Mouse (Mus musculus) heart, embryonic 14.5 days (tissue): ENCODE measurements at regions not wholly inside any gene's neighbourhood (a gene's known extent, or its start where the extent isn't known, plus 50 kb on each side); places are given as distances from the start of the nearest gene placed in this dataset.

Experiments used
- ATAC-seq: fragments of 200-750 bp; cut with Nextera tagmentation; 2 replicates; pipeline ENCODE4 v1.8.0; 2017; ENCODE audit warnings: low read depth, moderate TSS enrichment; ENCODE audit not compliant: insufficient number of reproducible peaks, insufficient read depth, low FRiP score
- H3K27ac ChIP-seq, 2 experiments: fragments of 200-500 bp in 1 of 2; fragments of 300-500 bp in 1 of 2; sonication (generic) in 1 of 2; replicated peaks in 1 of 2; 2 replicates each; pipeline ENCODE4 v1.5.1; 2012 to 2014; ENCODE audit warnings: low read depth in 2 of 2, low read length in 2 of 2, control low read depth in 1 of 2, mild to moderate bottlenecking in 1 of 2, mixed read lengths in 1 of 2; ENCODE audit not compliant: control insufficient read depth in 1 of 2, insufficient read depth in 1 of 2
- H3K27me3 ChIP-seq: fragments of 300-500 bp; sonication (generic); 2 replicates; pipeline ENCODE4 v1.6.1; 2014; ENCODE audit warnings: mild to moderate bottlenecking, low read length, control low read depth; ENCODE audit not compliant: control insufficient read depth, insufficient read depth
- H3K36me3 ChIP-seq: fragments of 300-500 bp; sonication (generic); 2 replicates; pipeline ENCODE4 v1.6.1; 2014; ENCODE audit warnings: mild to moderate bottlenecking, control low read depth, low read length, mixed read lengths; ENCODE audit not compliant: control insufficient read depth, insufficient read depth
- H3K4me1 ChIP-seq, 2 experiments: fragments of 200-500 bp in 1 of 2; fragments of 300-500 bp in 1 of 2; sonication (generic) in 1 of 2; 2 replicates each; pipeline ENCODE4 v1.6.1; 2012 to 2014; ENCODE audit warnings: low read length in 2 of 2, control low read depth in 1 of 2, mixed read lengths in 1 of 2; ENCODE audit not compliant: control insufficient read depth in 2 of 2, insufficient read depth in 2 of 2
- H3K4me2 ChIP-seq: fragments of 300-500 bp; sonication (generic); 2 replicates; pipeline ENCODE4 v1.6.1; 2014; ENCODE audit warnings: mild to moderate bottlenecking, low read length
- H3K4me3 ChIP-seq, 2 experiments: fragments of 200-500 bp in 1 of 2; fragments of 300-500 bp in 1 of 2; sonication (generic) in 1 of 2; 2 replicates each; pipeline ENCODE4 v1.5.1; 2012 to 2014; ENCODE audit warnings: low read length in 2 of 2, mild to moderate bottlenecking in 2 of 2, control low read depth in 1 of 2, low read depth in 1 of 2, moderate library complexity in 1 of 2; ENCODE audit not compliant: control insufficient read depth in 1 of 2, insufficient read depth in 1 of 2
- H3K9ac ChIP-seq: fragments of 300-500 bp; sonication (generic); 2 replicates; pipeline ENCODE4 v1.6.1; 2014; ENCODE audit warnings: mild to moderate bottlenecking, low read length
- H3K9me3 ChIP-seq: fragments of 300-500 bp; sonication (generic); 2 replicates; pipeline ENCODE4 v1.6.1; 2016; ENCODE audit warnings: low read length, control low read depth; ENCODE audit not compliant: control insufficient read depth
- WGBS: fragments of 180-500 bp; shearing (Covaris S2); extraction: QIAGEN DNeasy Blood & Tissue Kit; methylation state at CpG from one replicate; pipeline ENCODE4 v1.1.7; 2014; 5-methylcytosine and 5-hydroxymethylcytosine counted together

- WGBS: 76% methylated on average over 2 of the region's 2 CpGs
Observed at GRCm38 (mm10) chr8:92229526-92229925, 127.9 kb upstream of the Irx5 start.

GRCm38 (mm10) chr8:92224929-92225328, 132.5 kb upstream of the Irx5 start:
- Histone ChIP-seq H3K27ac (no peak overlapping the region), H3K4me2 (no peak overlapping the region), H3K4me1 (no peaks in the 10 kb centered on the region), H3K36me3 (no peaks in the 10 kb centered on the region), H3K9me3 (no peaks in the 10 kb centered on the region), H3K27me3 (no peaks in the 10 kb centered on the region), H3K4me3 (no peak overlapping the region), H3K9ac (no peak overlapping the region)
- WGBS: 82% methylated on average over 3 of the region's 3 CpGs
- ATAC-seq: no peak

More at GRCm38 (mm10) chr8:92229526-92229925, 127.9 kb upstream of the Irx5 start:
- no peak overlapping the region for H3K27ac ChIP-seq
- no peak for ATAC-seq
- H3K36me3 ChIP-seq: no peaks in the 10 kb centered on the region
- no peaks in the 10 kb centered on the region for H3K27me3 ChIP-seq
- no peaks in the 10 kb centered on the region for H3K4me1 ChIP-seq
- H3K9ac ChIP-seq: no peak overlapping the region
- no peaks in the 10 kb centered on the region for H3K9me3 ChIP-seq
- H3K4me2 ChIP-seq: no peak overlapping the region
- H3K4me3 ChIP-seq: no peak overlapping the region

- H3K9ac ChIP-seq: no peak overlapping the region
- no peak overlapping the region for H3K4me3 ChIP-seq
- H3K27me3 ChIP-seq: no peaks in the 10 kb centered on the region
- no peak overlapping the region for H3K4me2 ChIP-seq
- no peaks in the 10 kb centered on the region for H3K4me1 ChIP-seq
- H3K27ac ChIP-seq: no peak overlapping the region
- H3K36me3 ChIP-seq: no peaks in the 10 kb centered on the region
- ATAC-seq: no peak
- WGBS: 41% methylated on average over 3 of the region's 3 CpGs
- H3K9me3 ChIP-seq: no peaks in the 10 kb centered on the region
Observed at GRCm38 (mm10) chr8:92222992-92223391, 134.4 kb upstream of the Irx5 start.

GRCm38 (mm10) chr8:92219181-92219890, 138.1 kb upstream of the Irx5 start:
- Histone ChIP-seq H3K9me3 (no peaks in the 10 kb centered on the region), H3K27me3 (no peaks in the 10 kb centered on the region), H3K9ac (no peak overlapping the region), H3K36me3 (no peaks in the 10 kb centered on the region), H3K4me2 (no peak overlapping the region), H3K4me3 (no peak overlapping the region), H3K4me1 (no peaks in the 10 kb centered on the region), H3K27ac (no peak overlapping the region)
- WGBS: 80% methylated on average over 9 of the region's 9 CpGs
- no peak for ATAC-seq

- no peak overlapping the region for H3K9ac ChIP-seq
- H3K27ac ChIP-seq: no peak overlapping the region
- no peaks in the 10 kb centered on the region for H3K4me1 ChIP-seq
- no peaks in the 10 kb centered on the region for H3K27me3 ChIP-seq
- H3K4me2 ChIP-seq: no peak overlapping the region
- no peaks in the 10 kb centered on the region for H3K36me3 ChIP-seq
- no peak overlapping the region for H3K4me3 ChIP-seq
- ATAC-seq: no peak
- H3K9me3 ChIP-seq: no peaks in the 10 kb centered on the region
- 76% methylated on average over 2 of the region's 2 CpGs for whole genome bisulfite sequencing
Observed at GRCm38 (mm10) chr8:92217521-92217920, 139.9 kb upstream of the Irx5 start.

- Histone ChIP-seq H3K36me3 (no peaks in the 10 kb centered on the region), H3K9me3 (no peaks in the 10 kb centered on the region), H3K4me3 (no peak overlapping the region), H3K4me2 (no peak overlapping the region), H3K4me1 (no peaks in the 10 kb centered on the region), H3K9ac (no peak overlapping the region), H3K27me3 (no peaks in the 10 kb centered on the region), H3K27ac (no peak overlapping the region)
- no peak for ATAC-seq
- WGBS: 3% methylated on average over 4 of the region's 5 CpGs
Observed at GRCm38 (mm10) chr8:92216176-92216575, 141.2 kb upstream of the Irx5 start.

GRCm38 (mm10) chr8:92212786-92213535, 144.5 kb upstream of the Irx5 start:
- H3K4me3 ChIP-seq: no peak overlapping the region
- no peak overlapping the region for H3K27ac ChIP-seq
- H3K4me1 ChIP-seq: peaks cover 0 to 3% of the 10 kb centered on the region in 2 experiments; a peak in 1 of 4 replicates
- WGBS: 82% methylated on average over 14 of the region's 14 CpGs
- no peaks in the 10 kb centered on the region for H3K27me3 ChIP-seq
- H3K36me3 ChIP-seq: no peaks in the 10 kb centered on the region
- no peak for ATAC-seq
- no peak overlapping the region for H3K4me2 ChIP-seq
- no peak overlapping the region for H3K9ac ChIP-seq
- H3K9me3 ChIP-seq: no peaks in the 10 kb centered on the region
